Mouse (Mus musculus) kidney, postnatal 4 days (tissue): ENCODE results near the gene Mettl7a3.

ENCODE experiments used
- DNase-seq, 2 experiments: peaks; one replicate each; pipeline ENCODE4 v3.0.0; 2021; ENCODE audit warnings: mixed read lengths in 2 of 2

The Mettl7a3 gene

DNA sequence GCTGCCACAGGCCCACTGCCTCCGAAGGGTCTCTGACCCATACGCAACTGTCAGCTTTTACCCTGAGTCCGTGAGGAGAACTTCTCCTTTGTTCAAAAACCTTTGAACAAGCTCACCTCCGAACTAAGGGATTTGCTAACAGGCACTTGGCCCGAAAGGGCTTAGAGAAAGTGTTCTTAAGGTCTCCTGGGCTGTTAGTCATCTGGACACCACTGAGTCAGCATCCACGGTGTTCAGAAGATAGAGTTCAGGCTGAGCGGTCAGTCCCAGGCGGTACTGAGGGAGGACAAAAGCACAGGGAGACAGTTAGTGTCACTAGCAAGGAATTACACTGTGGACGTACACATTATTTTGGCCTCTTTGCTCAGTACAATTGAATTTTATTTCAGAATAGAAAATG is 54.2 kb downstream of the Mettl7a3 start:
- no peak for DNase-seq
